Mouse (Mus musculus) spleen, postnatal 4 days (tissue): ENCODE results near the gene Ldb2.

Source experiments
- DNase-seq, 2 experiments: peaks; one replicate each; pipeline ENCODE4 v3.0.0; 2022; ENCODE audit warnings: low spot score in 2 of 2

The Ldb2 gene

GRCm38 (mm10) chr5:44548468-44548867 is 251.0 kb downstream of the Ldb2 start:
- DNase-seq = no peak

DNA sequence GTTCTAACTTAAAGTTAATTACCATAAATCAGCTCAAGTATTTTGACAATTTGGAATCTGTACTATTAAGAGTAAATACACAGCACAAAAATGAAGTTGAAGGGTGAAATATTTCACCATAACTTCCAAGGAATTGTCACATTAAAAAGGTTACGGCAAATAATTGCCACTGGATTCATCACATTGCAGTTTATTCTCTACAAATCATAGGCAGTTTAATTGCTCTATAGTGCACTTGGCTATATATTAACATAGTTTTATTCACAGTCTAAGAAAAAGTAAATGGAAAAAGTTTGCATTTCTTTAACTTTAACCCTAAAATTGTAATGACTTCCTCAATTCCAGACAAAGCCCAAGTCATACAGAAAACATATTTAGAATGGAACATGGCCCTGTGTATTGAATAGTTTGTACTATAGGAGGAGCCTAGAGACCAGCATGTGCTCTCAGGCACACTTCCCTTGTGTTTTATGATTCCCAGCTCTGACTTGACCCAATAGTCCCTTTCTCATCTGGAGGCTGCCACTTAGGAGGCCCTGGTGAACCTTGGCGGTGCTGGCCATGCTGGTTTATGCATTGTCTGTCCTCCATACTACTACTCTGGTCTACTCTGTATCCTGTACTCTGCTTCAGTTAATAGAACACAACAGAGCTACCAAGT is 255.9 kb downstream of the Ldb2 start:
- DNase-seq = no peak

DNA sequence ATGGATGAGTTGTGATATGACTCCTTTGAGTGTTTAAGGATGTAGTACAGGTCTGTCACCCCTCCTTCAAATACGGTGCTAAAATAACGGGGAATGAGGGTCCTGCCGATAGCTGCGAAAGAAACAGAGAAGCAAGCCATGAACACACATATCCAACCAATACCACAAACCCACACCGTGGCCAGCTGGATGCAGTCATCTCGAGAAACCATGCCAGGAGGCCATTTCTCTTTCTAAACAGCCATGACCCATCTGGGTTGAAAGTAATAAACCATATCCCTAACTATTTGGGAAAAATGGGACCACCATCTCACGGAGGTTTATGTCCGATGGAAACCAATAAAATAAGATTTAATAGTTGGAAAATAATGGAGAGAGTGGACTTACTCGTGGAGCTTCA is 257.7 kb downstream of the Ldb2 start:
- DNase-seq = no peak

GRCm38 (mm10) chr5:44538687-44539086 is 260.8 kb downstream of the Ldb2 start:
- no peak for DNase-seq

DNA sequence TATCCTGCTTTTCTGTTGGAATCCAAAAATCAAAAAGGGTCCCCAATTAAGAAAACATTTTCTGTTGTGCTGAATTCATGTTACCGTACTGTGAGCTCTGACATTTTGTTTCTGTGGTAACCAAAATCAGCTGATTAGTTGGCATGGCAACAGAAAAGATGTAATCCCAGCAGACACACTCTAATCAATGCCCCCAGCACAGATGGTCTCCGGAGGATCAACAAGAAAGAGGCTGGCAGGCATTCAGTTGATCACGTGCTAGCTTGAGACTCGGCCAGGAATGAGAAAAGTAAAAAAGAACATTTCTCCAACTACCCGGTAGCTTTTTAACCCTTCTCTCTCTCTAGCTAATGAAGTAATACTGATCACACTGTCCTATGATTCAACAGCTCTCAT is 261.5 kb downstream of the Ldb2 start:
- no peak for DNase-seq

DNA sequence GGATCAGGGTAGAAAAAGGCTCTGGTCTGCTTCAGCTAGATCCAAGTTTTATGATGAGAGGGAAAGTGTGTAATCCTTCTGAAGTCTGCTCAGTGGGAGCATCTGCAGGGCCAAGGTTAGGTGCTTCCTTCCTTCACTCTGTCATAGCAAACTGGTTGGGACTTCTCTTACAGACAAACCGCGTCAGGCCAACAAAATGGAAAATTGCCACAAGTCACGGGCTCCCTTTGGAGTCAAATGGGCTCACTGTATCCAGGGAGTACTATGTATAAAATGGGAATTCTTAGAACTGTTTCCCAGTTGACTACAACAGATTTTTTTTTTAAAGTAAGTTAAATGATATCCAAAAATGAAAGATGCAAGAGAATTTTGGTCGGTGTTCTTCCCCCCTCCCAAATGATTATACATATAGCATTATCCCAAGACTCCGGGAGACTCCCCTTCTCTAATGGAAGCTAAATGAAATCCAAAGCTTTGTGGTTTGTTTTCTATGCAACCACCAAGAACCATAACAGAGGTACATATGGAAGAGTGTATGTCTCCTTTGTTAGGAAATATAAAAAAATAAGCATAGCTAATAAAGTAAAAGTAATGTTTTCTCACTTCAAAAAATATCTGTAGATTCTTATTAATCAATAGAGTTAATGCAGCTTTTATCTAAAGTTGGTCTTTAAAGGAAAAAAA is 262.0 kb downstream of the Ldb2 start:
- DNase-seq = no peak

DNA sequence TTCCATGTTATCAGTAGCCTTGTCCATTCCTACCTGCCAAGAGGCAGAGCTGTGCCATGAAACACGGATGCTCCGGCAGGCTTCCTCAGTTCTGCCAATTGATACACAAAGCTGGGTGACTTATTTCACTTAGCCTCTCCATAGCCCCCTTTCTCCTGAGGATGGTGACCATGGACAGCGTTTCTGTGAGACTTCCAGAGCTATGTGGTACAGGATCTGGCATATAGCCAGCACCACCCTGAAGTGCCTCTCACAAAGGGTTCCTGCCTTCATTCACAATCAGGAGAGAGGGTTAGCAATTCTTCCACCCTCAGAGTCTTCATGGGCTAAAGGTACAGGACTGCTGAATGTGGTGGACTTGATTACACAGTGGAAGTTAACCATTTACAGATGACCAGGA is 270.0 kb downstream of the Ldb2 start:
- DNase-seq = no peak

DNA sequence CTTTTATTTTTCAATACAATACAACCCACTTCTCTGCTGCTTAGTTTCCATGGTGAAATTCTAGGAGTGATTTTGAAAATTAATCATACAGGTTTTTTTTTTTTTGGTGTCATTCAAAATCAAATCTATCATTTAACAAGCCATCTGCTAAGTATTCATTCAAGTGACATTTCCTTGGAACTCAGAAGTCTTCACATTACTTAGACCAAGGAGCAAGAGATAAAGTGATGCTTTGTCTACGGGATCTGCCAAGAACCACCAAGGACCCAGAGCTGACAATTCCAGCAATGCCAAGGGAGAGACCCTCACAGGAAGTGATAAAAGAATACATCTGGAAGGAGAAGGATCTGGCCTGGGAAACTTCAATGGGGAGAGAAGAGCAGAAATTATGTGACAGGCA is 270.5 kb downstream of the Ldb2 start:
- DNase-seq = no peak

- no peak for DNase-seq
Observed at GRCm38 (mm10) chr5:44505221-44505620, 294.3 kb downstream of the Ldb2 start.

DNA sequence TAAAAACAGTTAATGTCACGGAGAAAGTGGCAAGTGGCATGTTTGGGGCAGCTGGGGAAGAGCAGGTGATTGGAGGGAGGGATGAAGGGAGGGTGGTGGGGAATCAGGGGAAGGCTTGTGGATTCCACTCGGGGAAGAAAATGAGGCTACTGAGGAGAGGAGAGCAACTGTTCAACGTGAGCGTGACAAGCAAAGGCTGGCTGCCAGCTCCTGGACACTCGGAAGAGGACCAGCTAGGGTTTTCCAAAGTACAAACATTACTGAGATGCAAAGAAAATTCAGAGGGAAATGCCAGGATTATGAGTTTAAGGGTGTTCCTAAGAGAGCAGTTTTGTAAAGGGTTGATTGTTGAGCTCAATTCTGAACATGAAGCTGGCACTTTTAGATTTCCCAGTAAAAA is 294.7 kb downstream of the Ldb2 start:
- DNase-seq = no peak

DNA sequence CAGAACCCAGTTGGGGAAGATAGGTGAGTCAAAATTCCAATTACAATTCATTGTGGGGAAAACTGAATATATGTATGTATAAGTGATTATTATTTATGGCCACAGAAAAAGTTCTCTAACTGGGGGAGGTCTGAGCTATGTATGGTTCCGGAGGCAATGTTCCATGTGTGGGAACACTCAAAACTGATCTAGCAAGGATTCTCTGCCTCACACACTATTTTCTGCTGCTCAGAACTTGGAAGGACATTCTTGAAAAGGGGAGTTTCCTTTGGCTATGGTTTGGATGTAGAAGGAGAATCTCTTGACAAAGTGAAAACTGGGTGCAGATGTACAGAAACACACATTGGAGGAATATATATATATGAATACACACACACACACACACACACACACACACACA is 301.3 kb downstream of the Ldb2 start:
- DNase-seq = no peak

DNA sequence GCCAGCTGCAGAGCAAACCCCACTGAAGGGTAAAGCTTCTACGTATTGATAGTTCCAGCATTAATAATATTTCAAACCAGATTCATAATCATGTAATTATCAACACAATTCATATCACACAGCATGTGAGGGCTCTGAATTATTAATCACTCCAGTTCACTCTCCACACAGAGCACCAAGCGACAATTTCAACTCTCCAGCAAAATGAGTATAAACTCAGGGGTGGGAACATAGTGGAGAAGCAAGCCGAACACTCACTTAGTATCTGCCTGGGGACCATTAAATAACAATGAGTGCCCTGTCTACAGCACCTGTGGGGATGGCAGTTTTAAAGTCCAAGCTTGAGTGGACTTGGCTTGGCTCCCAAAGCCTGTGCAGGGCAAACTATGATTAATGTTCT is 302.6 kb downstream of the Ldb2 start:
- no peak for DNase-seq

DNA sequence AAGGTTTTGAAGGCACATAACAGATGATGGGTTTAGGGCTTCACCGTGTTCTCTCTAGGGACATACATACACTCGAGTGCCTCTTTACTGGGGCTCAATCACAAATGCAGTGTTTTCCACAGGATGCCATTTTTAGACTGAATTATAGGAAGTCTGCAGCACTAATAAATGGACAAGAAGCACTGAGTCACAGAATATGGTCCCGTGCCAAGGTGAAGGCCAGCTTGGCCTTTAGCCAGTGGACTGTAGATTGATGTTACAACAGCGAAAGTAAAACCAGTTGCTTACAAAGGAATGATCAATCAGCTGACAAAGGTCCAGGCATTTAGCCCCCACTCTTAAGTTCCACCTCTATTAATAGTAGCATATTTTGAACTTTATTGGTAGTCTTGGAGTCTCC is 304.4 kb downstream of the Ldb2 start:
- no peak for DNase-seq

DNA sequence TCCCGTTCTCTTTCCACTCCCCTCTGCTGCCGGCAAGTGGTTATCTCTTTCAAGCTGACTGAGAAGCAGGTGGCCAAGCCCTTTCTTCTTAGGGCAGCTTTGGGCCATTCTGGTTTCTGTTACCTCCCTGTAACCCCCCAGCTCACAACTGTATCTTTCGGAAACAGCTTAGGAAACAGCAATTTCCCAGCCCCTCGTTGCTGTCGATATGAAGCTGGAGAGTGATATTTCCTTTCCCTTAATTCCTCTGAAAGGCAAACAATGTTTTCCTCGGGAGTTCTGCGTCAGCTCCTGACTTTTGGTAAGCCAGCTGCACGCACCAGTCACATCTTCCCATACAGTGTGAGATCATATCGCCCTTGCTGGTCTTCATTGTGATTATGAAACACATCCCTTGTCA is 305.3 kb downstream of the Ldb2 start:
- no peak for DNase-seq

- DNase-seq = no peak
Observed at GRCm38 (mm10) chr5:44491526-44491925, 308.0 kb downstream of the Ldb2 start.

DNA sequence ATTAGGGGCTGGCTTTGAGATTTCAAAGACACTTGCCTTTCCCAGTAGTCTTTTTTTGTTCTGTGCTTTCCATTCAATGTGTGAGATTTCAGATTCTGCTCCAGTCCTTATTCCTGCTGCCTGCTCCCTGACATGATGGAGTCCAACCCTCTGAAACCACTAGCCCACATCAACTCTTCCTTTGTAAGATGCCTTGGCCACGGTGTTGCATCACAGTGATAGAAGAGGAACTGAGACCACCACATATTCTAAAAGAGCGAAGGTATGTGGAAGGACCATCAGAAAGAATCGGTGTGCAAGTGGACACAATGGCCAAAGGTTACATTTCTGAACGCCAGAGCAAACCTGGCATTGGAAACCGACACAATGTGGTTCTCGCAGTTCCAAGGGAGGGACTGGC is 309.0 kb downstream of the Ldb2 start:
- no peak for DNase-seq

GRCm38 (mm10) chr5:44483426-44484106 is 315.9 kb downstream of the Ldb2 start:
- no peak for DNase-seq

- no peak for DNase-seq
Observed at GRCm38 (mm10) chr5:44481406-44481805, 318.1 kb downstream of the Ldb2 start.

DNA sequence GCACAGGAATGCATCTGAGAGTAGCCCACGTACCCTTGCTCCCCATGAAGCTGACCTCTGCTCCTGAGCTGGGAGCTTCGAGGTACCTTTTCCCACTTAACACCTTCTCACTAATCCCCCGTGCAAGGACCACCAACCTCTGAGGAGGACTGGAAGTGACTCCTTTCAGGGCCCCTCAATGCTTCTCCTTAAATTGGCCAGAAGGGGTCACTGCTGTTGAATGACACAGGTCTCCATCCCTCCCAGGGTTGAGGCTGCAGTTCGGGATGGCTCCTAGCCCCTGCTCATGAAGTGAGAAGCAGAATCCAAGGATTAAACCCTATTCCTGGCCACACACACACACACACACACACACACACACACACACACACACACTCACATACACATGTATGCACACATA is 323.1 kb downstream of the Ldb2 start:
- DNase-seq = no peak

- no peak for DNase-seq
Observed at GRCm38 (mm10) chr5:44475543-44475942, 323.9 kb downstream of the Ldb2 start.

DNA sequence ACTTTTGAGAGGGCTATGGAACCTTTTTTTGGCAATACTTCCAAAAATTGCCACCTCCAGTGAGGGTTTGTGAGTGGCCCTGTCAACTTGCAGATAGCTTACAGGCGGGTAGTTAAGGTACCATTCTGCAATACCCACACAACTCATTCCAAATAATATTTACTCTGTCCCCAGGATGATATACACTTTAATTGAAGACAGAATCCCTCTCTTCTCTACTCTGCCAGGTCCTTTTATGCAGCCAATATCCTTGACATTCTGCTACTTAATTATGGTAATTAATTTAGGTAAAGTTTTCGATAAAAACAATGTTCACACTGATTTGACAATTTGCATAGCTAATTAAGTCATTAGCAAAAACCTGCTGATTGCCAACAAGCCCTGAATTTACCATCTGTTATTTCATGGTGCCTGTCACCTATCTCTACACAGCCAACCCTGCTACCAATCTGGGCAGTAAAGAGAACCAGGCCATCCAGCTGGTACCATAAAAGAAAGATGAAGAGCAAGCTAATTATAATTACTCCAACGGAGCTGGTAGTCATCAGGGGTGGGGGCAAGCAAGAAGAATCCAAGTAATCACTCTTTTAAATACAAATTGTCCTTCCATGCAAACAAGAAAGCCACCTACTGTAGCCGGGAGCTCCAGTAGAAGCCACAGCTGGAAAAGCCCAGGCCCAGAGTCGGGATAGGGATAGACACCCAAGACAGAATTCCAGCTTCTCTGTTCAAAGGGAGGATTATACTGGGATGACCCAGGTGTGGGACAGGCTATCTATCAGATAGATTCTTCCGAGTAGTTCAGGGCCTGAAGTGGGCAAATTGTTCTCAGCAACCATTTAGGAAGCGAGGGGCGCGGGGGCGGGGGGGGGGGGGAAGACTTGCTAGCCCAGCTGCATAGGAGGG is 325.4 kb downstream of the Ldb2 start:
- no peak for DNase-seq

GRCm38 (mm10) chr5:44465238-44465637 is 334.2 kb downstream of the Ldb2 start:
- no peak for DNase-seq
